Mouse (Mus musculus) embryonic facial prominence, embryonic 11.5 days (tissue): Measurements from ENCODE around the gene Pnpt1. TPM values are rescaled to one million over a fixed set of nuclear protein-coding genes. Genes with fewer than 3 reads are reported as not detected.

Experiments used
- ATAC-seq: fragments of 200-750 bp; cut with Nextera tagmentation; replicated peaks from 2 replicates; pipeline ENCODE4 v1.8.0; 2017; ENCODE audit warnings: low read depth; ENCODE audit not compliant: insufficient number of reproducible peaks, low FRiP score, low TSS enrichment
- DNase-seq: peaks from one replicate; pipeline ENCODE4 v3.0.0-alpha.2; 2015; ENCODE audit warnings: low spot score
- H3K27ac ChIP-seq: fragments of 300-500 bp; sonication (generic); replicated peaks from 2 replicates; pipeline ENCODE4 v1.5.1; 2014; ENCODE audit warnings: mild to moderate bottlenecking, low read depth, low read length, control low read depth
- H3K27me3 ChIP-seq: fragments of 300-500 bp; sonication (generic); 2 replicates; pipeline ENCODE4 v1.6.1; 2014; ENCODE audit warnings: mild to moderate bottlenecking, low read length, moderate library complexity, mixed read lengths; ENCODE audit not compliant: control insufficient read depth, insufficient read depth
- H3K36me3 ChIP-seq: fragments of 300-500 bp; sonication (generic); replicated peaks from 2 replicates; pipeline ENCODE4 v1.6.1; 2014; ENCODE audit warnings: low read depth, mild to moderate bottlenecking, low read length, moderate library complexity, mixed read lengths; ENCODE audit not compliant: control insufficient read depth, insufficient read depth
- H3K4me1 ChIP-seq: fragments of 300-500 bp; sonication (generic); 2 replicates; pipeline ENCODE4 v1.6.1; 2014; ENCODE audit warnings: low read length, mixed read lengths; ENCODE audit not compliant: control insufficient read depth, insufficient read depth
- H3K4me2 ChIP-seq: fragments of 300-500 bp; sonication (generic); 2 replicates; pipeline ENCODE4 v1.6.1; 2014; ENCODE audit warnings: low read depth, mild to moderate bottlenecking, control low read depth, low read length, moderate library complexity
- H3K4me3 ChIP-seq: fragments of 300-500 bp; sonication (generic); 2 replicates; pipeline ENCODE4 v1.5.1; 2014; ENCODE audit warnings: low read depth, low read length, control low read depth
- H3K9ac ChIP-seq: fragments of 300-500 bp; sonication (generic); replicated peaks from 2 replicates; pipeline ENCODE4 v1.6.1; 2014; ENCODE audit warnings: mild to moderate bottlenecking, control low read depth, low read length
- H3K9me3 ChIP-seq: fragments of 300-500 bp; sonication (generic); replicated peaks from 2 replicates; pipeline ENCODE4 v1.6.1; 2016; ENCODE audit warnings: mild to moderate bottlenecking, low read length, inconsistent platforms, mixed read lengths; ENCODE audit not compliant: control insufficient read depth
- WGBS: fragments of 180-500 bp; shearing (Covaris S2); extraction: QIAGEN DNeasy Blood & Tissue Kit; methylation state at CpG from one replicate; pipeline ENCODE4 v1.1.7; 2014; 5-methylcytosine and 5-hydroxymethylcytosine counted together
- polyA plus RNA-seq: library from polyadenylated mRNA; unstranded; fragments of >200 nt; fragmentation: Nextera tagmentation; extraction: Ambion mirVana; gene quantifications from 2 replicates; pipeline ENCODE4 v1.2.1, GENCODE M21; 2014

Gene Pnpt1
- polyA plus RNA-seq, 1 experiment from 2014 or later, result 62.7 TPM

DNA sequence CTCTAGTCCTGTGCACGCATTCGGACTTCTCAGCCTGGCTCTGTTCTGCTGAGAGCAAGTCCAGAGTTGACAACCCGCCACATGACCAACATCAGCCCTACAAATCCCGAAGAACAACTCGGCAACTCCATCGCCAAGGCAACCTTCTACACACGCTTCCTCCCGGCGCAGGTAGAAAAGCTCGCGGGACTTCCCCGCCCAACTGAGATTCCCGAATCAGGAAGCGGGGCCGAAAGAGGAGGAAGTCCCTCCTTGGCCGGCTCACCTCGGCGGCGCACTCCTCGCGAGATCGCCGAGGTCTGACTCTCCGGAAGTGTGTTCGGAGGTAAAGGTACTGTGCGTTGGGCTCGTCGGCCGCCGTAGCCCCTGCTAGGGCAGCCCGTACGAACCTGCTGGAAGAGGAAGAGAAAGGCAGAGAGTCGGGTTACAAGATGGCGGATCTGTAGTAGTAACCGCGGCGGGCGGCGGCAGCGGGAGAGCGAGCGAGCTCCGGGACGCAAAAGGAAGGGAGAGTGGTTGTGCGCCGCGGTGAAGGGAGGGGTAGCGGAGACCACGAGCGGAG is 42.1 kb downstream of the Pnpt1 start, which contains the start of gene Ppp4r3b:
Gene Ppp4r3b (plus strand): TSS at position 328 of the 562 bp plus-strand sequence.
- DNase-seq, result peak; percentile 98
- Histone ChIP-seq H3K9ac (peak within 1 kb of the TSS; percentile 100), H3K4me1 (no peaks in the 10 kb centered on the region), H3K27me3 (no peaks in the 10 kb centered on the region), H3K9me3 (no peaks in the 10 kb centered on the region), H3K36me3 (no peaks in the 10 kb centered on the region), H3K4me2 (peak within 1 kb of the TSS; percentile 74), H3K27ac (peak within 1 kb of the TSS; percentile 98), H3K4me3 (peak within 1 kb of the TSS; percentile 81)
- peak; percentile 99 for ATAC-seq
- under 1% methylated on average over 44 of the region's 50 CpGs for WGBS

DNA sequence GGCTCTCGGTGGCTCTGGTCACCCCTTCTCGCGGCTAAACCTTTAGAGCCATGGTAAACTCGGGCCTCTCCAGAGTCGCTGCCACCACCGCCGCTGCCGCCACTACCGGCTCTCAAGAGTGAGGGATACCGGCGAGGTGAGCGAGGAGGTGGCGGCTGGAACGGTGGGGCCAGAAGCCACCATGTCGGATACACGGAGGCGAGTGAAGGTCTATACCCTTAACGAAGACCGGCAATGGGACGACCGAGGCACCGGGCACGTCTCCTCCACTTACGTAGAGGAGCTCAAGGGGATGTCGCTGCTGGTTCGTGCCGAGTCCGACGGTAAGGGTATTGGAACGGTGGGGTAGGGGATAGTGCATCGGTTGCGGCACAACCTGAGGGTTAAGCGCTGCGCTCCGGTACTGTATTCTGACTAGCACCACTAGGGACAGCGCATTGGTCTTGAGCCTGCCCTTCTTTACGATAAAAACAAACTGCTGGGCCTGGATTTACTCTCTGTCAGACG is 42.6 kb downstream of the Pnpt1 start:
- Histone ChIP-seq H3K36me3 (no peaks in the 10 kb centered on the region), H3K27me3 (no peaks in the 10 kb centered on the region), H3K9me3 (no peaks in the 10 kb centered on the region), H3K4me1 (no peaks in the 10 kb centered on the region), H3K27ac (peak overlapping the region; percentile 98), H3K9ac (peak overlapping the region; percentile 100), H3K4me2 (peak overlapping the region; percentile 55), H3K4me3 (peak overlapping the region; percentile 81)
- DNase-seq (peak; percentile 82), ATAC-seq (peak; percentile 69)
- WGBS, result under 1% methylated on average over 35 of the region's 38 CpGs

GRCm38 (mm10) chr11:29173706-29174436 is 43.3 kb downstream of the Pnpt1 start:
- WGBS, result 6% methylated on average over 13 of the region's 13 CpGs
- Histone ChIP-seq H3K9me3 (no peaks in the 10 kb centered on the region), H3K36me3 (no peaks in the 10 kb centered on the region), H3K27me3 (no peaks in the 10 kb centered on the region), H3K4me1 (no peaks in the 10 kb centered on the region), H3K27ac (peak overlapping the region; percentile 98; the same call in 1 of the 2 replicates), H3K4me3 (peak overlapping the region; percentile 81), H3K9ac (peak overlapping the region; percentile 100), H3K4me2 (peak overlapping the region; percentile 55)
- no peak for DNase-seq
- 0 out of 2 replicates have a peak, but pooled peaks have one; percentile 2 for ATAC-seq

- H3K4me3 ChIP-seq, result no peak overlapping the region
- 88% methylated on average over 1 of the region's 1 CpGs for WGBS
- no peak overlapping the region for H3K4me2 ChIP-seq
- no peaks in the 10 kb centered on the region for H3K9me3 ChIP-seq
- no peaks in the 10 kb centered on the region for H3K27me3 ChIP-seq
- H3K9ac ChIP-seq, result no peak overlapping the region
- no peaks in the 10 kb centered on the region for H3K4me1 ChIP-seq
- H3K27ac ChIP-seq, result no peak overlapping the region
- H3K36me3 ChIP-seq, result no peaks in the 10 kb centered on the region
- no peak for DNase-seq
- no peak for ATAC-seq
Observed at GRCm38 (mm10) chr11:29179319-29179718, 48.8 kb downstream of the Pnpt1 start.

- no peaks in the 10 kb centered on the region for H3K36me3 ChIP-seq
- no peaks in the 10 kb centered on the region for H3K4me1 ChIP-seq
- no peaks in the 10 kb centered on the region for H3K9me3 ChIP-seq
- H3K4me3 ChIP-seq, result no peak overlapping the region
- no peak overlapping the region for H3K9ac ChIP-seq
- no peak for ATAC-seq
- WGBS, result 92% methylated on average over 3 of the region's 3 CpGs
- H3K27ac ChIP-seq, result no peak overlapping the region
- H3K27me3 ChIP-seq, result no peaks in the 10 kb centered on the region
- DNase-seq, result no peak
- H3K4me2 ChIP-seq, result no peak overlapping the region
Observed at GRCm38 (mm10) chr11:29180657-29181056, 50.1 kb downstream of the Pnpt1 start.

GRCm38 (mm10) chr11:29181751-29182150 is 51.2 kb downstream of the Pnpt1 start:
- Histone ChIP-seq H3K9me3 (no peaks in the 10 kb centered on the region), H3K9ac (no peak overlapping the region), H3K36me3 (no peaks in the 10 kb centered on the region), H3K4me3 (no peak overlapping the region), H3K27me3 (no peaks in the 10 kb centered on the region), H3K27ac (no peak overlapping the region), H3K4me1 (no peaks in the 10 kb centered on the region), H3K4me2 (no peak overlapping the region)
- 95% methylated on average over 5 of the region's 5 CpGs for WGBS
- ATAC-seq (no peak), DNase-seq (no peak)

DNA sequence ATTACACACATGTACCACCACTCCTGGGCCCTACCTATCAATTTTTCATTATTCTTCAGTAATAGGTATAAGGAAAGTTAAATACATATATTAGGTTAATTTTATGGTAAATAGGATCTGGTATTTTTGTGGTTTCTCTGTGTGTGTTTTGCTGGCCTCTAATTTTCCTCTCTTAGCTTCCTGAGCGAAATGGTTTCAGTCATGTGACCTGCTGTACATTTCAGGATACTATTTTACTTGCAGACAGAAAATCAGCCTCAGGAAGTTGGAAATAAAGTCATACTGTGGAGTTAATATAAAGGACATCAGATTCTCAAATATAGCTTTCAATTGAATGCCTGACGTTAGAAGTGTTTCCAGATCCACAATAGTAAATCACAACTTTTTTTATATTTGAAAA is 58.4 kb downstream of the Pnpt1 start:
- H3K4me3 ChIP-seq, result no peak overlapping the region
- H3K4me1 ChIP-seq, result no peaks in the 10 kb centered on the region
- ATAC-seq, result no peak
- H3K27ac ChIP-seq, result no peak overlapping the region
- no peak overlapping the region for H3K9ac ChIP-seq
- WGBS, result 84% methylated on average over 2 of the region's 2 CpGs
- DNase-seq, result no peak
- H3K4me2 ChIP-seq, result no peak overlapping the region
- H3K27me3 ChIP-seq, result no peaks in the 10 kb centered on the region
- H3K9me3 ChIP-seq, result no peaks in the 10 kb centered on the region
- no peaks in the 10 kb centered on the region; the same call in 1 of the 2 replicates for H3K36me3 ChIP-seq

- Histone ChIP-seq H3K27me3 (no peaks in the 10 kb centered on the region), H3K4me2 (no peak overlapping the region), H3K27ac (no peak overlapping the region), H3K4me1 (no peaks in the 10 kb centered on the region), H3K9me3 (no peaks in the 10 kb centered on the region), H3K9ac (no peak overlapping the region), H3K4me3 (no peak overlapping the region), H3K36me3 (peaks cover 2% of the 10 kb centered on the region; the same call in 1 of the 2 replicates)
- ATAC-seq (no peak), DNase-seq (no peak)
- 85% methylated on average over 5 of the region's 5 CpGs for WGBS
Observed at GRCm38 (mm10) chr11:29203653-29204052, 73.1 kb downstream of the Pnpt1 start.
